Mouse (Mus musculus): Measurements from ENCODE around the gene Nmnat2. TPM values are rescaled to one million over a fixed set of nuclear protein-coding genes. Genes with fewer than 3 reads are reported as not detected.

Nmnat2 gene
- total and polyA plus RNA-seq, 2 experiments from 2014 or later: 70.5 to 120 TPM

- ATAC-seq (no peak), DNase-seq (ENCODE audit: low spot score) (no peak)
- Histone ChIP-seq H3K4me2 (ENCODE audit: low read depth, low read length) (no peak overlapping the region), H3K27ac (no peak overlapping the region), H3K9me3 (ENCODE audit: low read length) (no peaks in the 10 kb centered on the region), H3K4me1 (ENCODE audit: insufficient read depth, low read length) (no peaks in the 10 kb centered on the region), H3K36me3 (ENCODE audit: insufficient read depth, low read length) (no peaks in the 10 kb centered on the region), H3K9ac (replicated peaks; ENCODE audit: low read length) (no peak overlapping the region), H3K4me3 (ENCODE audit: low read length) (no peak overlapping the region), H3K27me3 (ENCODE audit: insufficient read depth, low read length) (no peaks in the 10 kb centered on the region)
- no peak for TF ChIP-seq CTCF (IDR thresholded peaks at IDR 0.05; ENCODE audit: low read depth)
- 97% methylated on average over 2 of the region's 2 CpGs for WGBS
Observed at GRCm38 (mm10) chr1:153023875-153024274, 69.1 kb downstream of the Nmnat2 start.

- Histone ChIP-seq H3K27ac (no peak overlapping the region), H3K4me3 (ENCODE audit: low read length) (no peak overlapping the region), H3K4me1 (ENCODE audit: insufficient read depth, low read length) (no peaks in the 10 kb centered on the region), H3K9me3 (ENCODE audit: low read length) (0 out of 2 replicates have a peak, but pooled peaks cover 2% of the 10 kb centered on the region), H3K27me3 (ENCODE audit: insufficient read depth, low read length) (no peaks in the 10 kb centered on the region), H3K9ac (replicated peaks; ENCODE audit: low read length) (no peak overlapping the region), H3K36me3 (ENCODE audit: insufficient read depth, low read length) (no peaks in the 10 kb centered on the region), H3K4me2 (ENCODE audit: low read depth, low read length) (no peak overlapping the region)
- WGBS: 87% methylated on average over 2 of the region's 2 CpGs
- TF ChIP-seq CTCF (IDR thresholded peaks at IDR 0.05; ENCODE audit: low read depth): no peak
- ATAC-seq (no peak), DNase-seq (ENCODE audit: low spot score) (no peak)
Observed at GRCm38 (mm10) chr1:153024453-153024852, 69.7 kb downstream of the Nmnat2 start.

- Histone ChIP-seq H3K4me2 (ENCODE audit: low read depth, low read length) (no peak overlapping the region), H3K4me1 (ENCODE audit: insufficient read depth, low read length) (0 out of 2 replicates have a peak, but pooled peaks cover 9% of the 10 kb centered on the region), H3K27ac (no peak overlapping the region), H3K9me3 (ENCODE audit: low read length) (0 out of 2 replicates have a peak, but pooled peaks cover 2% of the 10 kb centered on the region), H3K4me3 (ENCODE audit: low read length) (no peak overlapping the region), H3K36me3 (ENCODE audit: insufficient read depth, low read length) (no peaks in the 10 kb centered on the region), H3K27me3 (ENCODE audit: insufficient read depth, low read length) (no peaks in the 10 kb centered on the region), H3K9ac (replicated peaks; ENCODE audit: low read length) (no peak overlapping the region)
- DNase-seq (ENCODE audit: low spot score) (no peak), ATAC-seq (no peak)
- 57% methylated on average over 6 of the region's 6 CpGs for WGBS
- no peak for TF ChIP-seq CTCF (IDR thresholded peaks at IDR 0.05; ENCODE audit: low read depth)
Observed at GRCm38 (mm10) chr1:153031345-153031744, 76.6 kb downstream of the Nmnat2 start.

GRCm38 (mm10) chr1:153031954-153032353 is 77.2 kb downstream of the Nmnat2 start:
- no peaks in the 10 kb centered on the region for H3K27me3 ChIP-seq (ENCODE audit: insufficient read depth, low read length)
- 0 out of 2 replicates have a peak, but pooled peaks cover 2% of the 10 kb centered on the region for H3K9me3 ChIP-seq (ENCODE audit: low read length)
- no peak overlapping the region for H3K4me3 ChIP-seq (ENCODE audit: low read length)
- no peak overlapping the region for H3K4me2 ChIP-seq (ENCODE audit: low read depth, low read length)
- H3K4me1 ChIP-seq (ENCODE audit: insufficient read depth, low read length): 0 out of 2 replicates have a peak, but pooled peaks cover 9% of the 10 kb centered on the region
- WGBS: 61% methylated on average over 12 of the region's 12 CpGs
- H3K36me3 ChIP-seq (ENCODE audit: insufficient read depth, low read length): no peaks in the 10 kb centered on the region
- no peak overlapping the region for H3K27ac ChIP-seq
- no peak overlapping the region for H3K9ac ChIP-seq (replicated peaks; ENCODE audit: low read length)
- ATAC-seq: no peak
- TF ChIP-seq CTCF (IDR thresholded peaks at IDR 0.05; ENCODE audit: low read depth): no peak
- DNase-seq (ENCODE audit: low spot score): no peak

- 45% methylated on average over 5 of the region's 5 CpGs for WGBS
- ATAC-seq (no peak), DNase-seq (ENCODE audit: low spot score) (peak; percentile 30)
- H3K9ac ChIP-seq (replicated peaks; ENCODE audit: low read length): no peak overlapping the region
- H3K9me3 ChIP-seq (ENCODE audit: low read length): 0 out of 2 replicates have a peak, but pooled peaks cover 2% of the 10 kb centered on the region
- H3K4me1 ChIP-seq (ENCODE audit: insufficient read depth, low read length): 0 out of 2 replicates have a peak, but pooled peaks cover 14% of the 10 kb centered on the region
- no peak overlapping the region for H3K4me3 ChIP-seq (ENCODE audit: low read length)
- H3K27me3 ChIP-seq (ENCODE audit: insufficient read depth, low read length): no peaks in the 10 kb centered on the region
- no peak for TF ChIP-seq CTCF (IDR thresholded peaks at IDR 0.05; ENCODE audit: low read depth)
- no peak overlapping the region for H3K4me2 ChIP-seq (ENCODE audit: low read depth, low read length)
- H3K36me3 ChIP-seq (ENCODE audit: insufficient read depth, low read length): no peaks in the 10 kb centered on the region
- H3K27ac ChIP-seq: no peak overlapping the region
Observed at GRCm38 (mm10) chr1:153033145-153033908, 78.5 kb downstream of the Nmnat2 start.

GRCm38 (mm10) chr1:153034064-153034463 is 79.3 kb downstream of the Nmnat2 start:
- no peak overlapping the region for H3K9ac ChIP-seq (replicated peaks; ENCODE audit: low read length)
- H3K4me2 ChIP-seq (ENCODE audit: low read depth, low read length): no peak overlapping the region
- TF ChIP-seq CTCF (IDR thresholded peaks at IDR 0.05; ENCODE audit: low read depth): no peak
- no peak overlapping the region for H3K4me3 ChIP-seq (ENCODE audit: low read length)
- H3K4me1 ChIP-seq (ENCODE audit: insufficient read depth, low read length): 0 out of 2 replicates have a peak, but pooled peaks cover 14% of the 10 kb centered on the region
- 79% methylated on average over 7 of the region's 7 CpGs for WGBS
- ATAC-seq (no peak), DNase-seq (ENCODE audit: low spot score) (no peak)
- H3K27me3 ChIP-seq (ENCODE audit: insufficient read depth, low read length): no peaks in the 10 kb centered on the region
- no peaks in the 10 kb centered on the region; the same call in 1 of the 2 replicates for H3K36me3 ChIP-seq (ENCODE audit: insufficient read depth, low read length)
- 0 out of 2 replicates have a peak, but pooled peaks cover 2% of the 10 kb centered on the region for H3K9me3 ChIP-seq (ENCODE audit: low read length)
- H3K27ac ChIP-seq: no peak overlapping the region
